ENCODE assay signal across 10 mouse cellular contexts in the genomic region with DNA sequence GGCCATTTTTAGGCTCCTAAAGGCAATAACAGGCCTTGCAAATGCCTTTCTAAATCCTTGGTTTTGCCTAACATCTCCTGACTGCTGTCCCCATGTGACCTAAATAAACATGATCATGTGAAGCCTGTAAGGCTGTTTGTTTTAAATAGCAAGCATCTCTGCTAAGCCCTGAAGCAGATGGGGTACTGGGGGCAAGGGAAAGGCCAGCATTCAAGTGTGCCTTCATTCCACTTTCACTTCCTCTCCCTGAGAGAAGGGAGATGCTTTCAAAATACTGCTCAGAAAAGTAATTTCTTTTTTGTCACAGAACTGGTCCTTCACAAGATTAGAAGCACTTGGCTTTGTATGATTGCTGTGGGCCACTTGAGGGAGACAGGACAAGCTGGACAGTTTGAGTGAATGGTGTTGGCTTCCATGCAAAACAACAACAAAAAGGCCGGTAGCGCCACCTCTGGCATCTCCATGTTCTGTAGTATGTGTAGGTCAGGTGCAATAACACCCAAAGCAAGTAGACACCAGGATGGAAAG. TPM values are rescaled to one million over a fixed set of nuclear protein-coding genes. Genes with fewer than 3 reads are reported as not detected.
DNase-seq lines count a peak whose midpoint lies in the region; ATAC-seq lines count a peak whose summit lies in the region.
"Had no signal": no experiment of that assay in that cellular context is flagged by ENCODE, and none has a peak within 500 bp of the region (broad histone marks: within the 10 kb centered on the region; RNA-seq: fewer than 3 reads in every experiment).

No protein-coding gene starts in this region.

- DNase-seq in cerebellum, adult 9-11 months: peak; percentile 42
- peak; percentile 32 for DNase-seq in layer of hippocampus, adult 11-12 months (ENCODE audit: low spot score)
- DNase-seq in layer of hippocampus, adult 18-20 months (ENCODE audit: low spot score in 2 of 2): no peak
- peak; percentile 49 for DNase-seq in thymus, postnatal 4 days
- no peak for DNase-seq in thymus, postnatal 14 days
- DNase-seq in urinary bladder, postnatal 14 days (ENCODE audit: low spot score): no peak
- DNase-seq in urinary bladder, postnatal 4 days (ENCODE audit: low spot score in 2 of 2): no peak
- DNase-seq: kidney, postnatal 14 days; lung, embryonic 14.5 days had no signal

- no peak for ATAC-seq in cerebellum, adult (ENCODE audit: insufficient number of reproducible peaks, low FRiP score, low TSS enrichment)

RNA-seq across cellular contexts. Expression of gene Mnt, which starts 2.3 kb away (rescaled TPM):
- 10 to 100 TPM; 33.5 to 36.5 TPM for total RNA-seq in layer of hippocampus, adult 18-20 months (2021)

RNA-seq across cellular contexts. Expression of gene Mettl16, which starts 57.8 kb away (rescaled TPM):
- 10 to 100 TPM; 31.4 to 32.5 TPM for total RNA-seq in layer of hippocampus, adult 18-20 months (2021)

Comparison
In these comparisons a context has a peak if more than half of its experiments do, and no peak if none do; other contexts are left out.
1. DNase-seq: peak in cerebellum, adult 9-11 months (single experiment), layer of hippocampus, adult 11-12 months (single experiment) and thymus, postnatal 4 days (single experiment); none in layer of hippocampus, adult 18-20 months (0 of 2), thymus, postnatal 14 days (single experiment), urinary bladder, postnatal 14 days (single experiment) and urinary bladder, postnatal 4 days (0 of 2).